Mouse (Mus musculus): Measurements from ENCODE around the gene St5.
A peak's percentile ranks its signal among the peaks of the same experiment; 100 is the strongest.

St5 gene

GRCm38 (mm10) chr7:109606994-109607610 lies 96.3 kb downstream of the St5 start:
- no peak for DNase-seq

- DNase-seq: no peak
These were observed 100.8 kb downstream of the St5 start for GRCm38 (mm10) chr7:109602562-109602961.

- DNase-seq: no peak
These were observed 101.4 kb downstream of the St5 start for GRCm38 (mm10) chr7:109602022-109602421.

- no peak for DNase-seq
These were observed 102.7 kb downstream of the St5 start for GRCm38 (mm10) chr7:109600702-109601101.

- no peak for DNase-seq
These were observed 103.4 kb downstream of the St5 start for GRCm38 (mm10) chr7:109599998-109600397.

GRCm38 (mm10) chr7:109594845-109595531 lies 108.4 kb downstream of the St5 start:
- no peak for DNase-seq

- DNase-seq: no peak
These were observed 109.4 kb downstream of the St5 start for GRCm38 (mm10) chr7:109593992-109594391.

- DNase-seq: no peak
These were observed 111.2 kb downstream of the St5 start for GRCm38 (mm10) chr7:109592184-109592583.

GRCm38 (mm10) chr7:109590576-109590975 lies 112.8 kb downstream of the St5 start:
- no peak for DNase-seq

GRCm38 (mm10) chr7:109588990-109589389 lies 114.4 kb downstream of the St5 start:
- DNase-seq: no peak

GRCm38 (mm10) chr7:109588145-109588544 lies 115.3 kb downstream of the St5 start:
- no peak for DNase-seq

- no peak for DNase-seq
These were observed 118.9 kb downstream of the St5 start for GRCm38 (mm10) chr7:109584467-109584866.

- no peak for DNase-seq
These were observed 122.9 kb downstream of the St5 start for GRCm38 (mm10) chr7:109580489-109580888.

- no peak for DNase-seq
These were observed 123.7 kb downstream of the St5 start for GRCm38 (mm10) chr7:109579585-109580307.

- no peak for DNase-seq
These were observed 124.4 kb downstream of the St5 start for GRCm38 (mm10) chr7:109578880-109579584.

GRCm38 (mm10) chr7:109576321-109577314 lies 126.8 kb downstream of the St5 start:
- DNase-seq: no peak

- DNase-seq: peak in 1 of 2 experiments; percentile 45
These were observed 129.2 kb downstream of the St5 start for GRCm38 (mm10) chr7:109574166-109574565.

GRCm38 (mm10) chr7:109568391-109568892 lies 135.0 kb downstream of the St5 start:
- no peak for DNase-seq

GRCm38 (mm10) chr7:109566841-109567768 lies 136.3 kb downstream of the St5 start:
- no peak for DNase-seq

- DNase-seq: no peak
These were observed 137.1 kb downstream of the St5 start for GRCm38 (mm10) chr7:109566327-109566726.
